Mouse (Mus musculus) spleen, postnatal 14 days (tissue): ENCODE data around the gene AU040320.
A peak's percentile ranks its signal among the peaks of the same experiment; 100 is the strongest.

Experiments
- DNase-seq, 2 experiments: peaks; one replicate each; pipeline ENCODE4 v3.0.0; 2021 to 2022; ENCODE audit warnings: low spot score in 2 of 2

The AU040320 gene

GRCm38 (mm10) chr4:126782996-126783395 is 29.7 kb downstream of the AU040320 start:
- DNase-seq, result no peak

- DNase-seq, result no peak
Observed at GRCm38 (mm10) chr4:126792341-126793102, 39.2 kb downstream of the AU040320 start.

GRCm38 (mm10) chr4:126802174-126802573 is 48.8 kb downstream of the AU040320 start:
- DNase-seq, result no peak

- DNase-seq, result no peak
Observed at GRCm38 (mm10) chr4:126803268-126803873, 50.0 kb downstream of the AU040320 start.

- DNase-seq, result no peak
Observed at GRCm38 (mm10) chr4:126805741-126806140, 52.4 kb downstream of the AU040320 start.

- DNase-seq, result no peak
Observed at GRCm38 (mm10) chr4:126806692-126807427, 53.5 kb downstream of the AU040320 start.

GRCm38 (mm10) chr4:126810566-126810965 is 57.2 kb downstream of the AU040320 start:
- DNase-seq, result no peak

GRCm38 (mm10) chr4:126813212-126813611 is 59.9 kb downstream of the AU040320 start:
- DNase-seq, result no peak

- no peak for DNase-seq
Observed at GRCm38 (mm10) chr4:126814854-126815253, 61.5 kb downstream of the AU040320 start.

GRCm38 (mm10) chr4:126822891-126823882 is 69.8 kb downstream of the AU040320 start:
- DNase-seq, result no peak

GRCm38 (mm10) chr4:126823917-126824316 is 70.6 kb downstream of the AU040320 start:
- no peak for DNase-seq

- DNase-seq, result no peak
Observed at GRCm38 (mm10) chr4:126831122-126831521, 77.8 kb downstream of the AU040320 start.

- DNase-seq, result no peak
Observed at GRCm38 (mm10) chr4:126838799-126839198, 85.5 kb downstream of the AU040320 start.

GRCm38 (mm10) chr4:126839873-126840272 is 86.5 kb downstream of the AU040320 start:
- peak; percentile 46 to 69 for DNase-seq

GRCm38 (mm10) chr4:126840996-126841560 is 87.7 kb downstream of the AU040320 start:
- DNase-seq, result no peak

- DNase-seq, result no peak
Observed at GRCm38 (mm10) chr4:126842911-126843310, 89.6 kb downstream of the AU040320 start.

GRCm38 (mm10) chr4:126845664-126846063 is 92.3 kb downstream of the AU040320 start:
- no peak for DNase-seq

GRCm38 (mm10) chr4:126846971-126847370 is 93.6 kb downstream of the AU040320 start:
- DNase-seq, result no peak

- DNase-seq, result no peak
Observed at GRCm38 (mm10) chr4:126850019-126850777, 96.9 kb downstream of the AU040320 start.

- no peak for DNase-seq
Observed at GRCm38 (mm10) chr4:126850778-126851080, 97.4 kb downstream of the AU040320 start.
